Mouse (Mus musculus) lung, postnatal 0 days (tissue): ENCODE measurements around the gene Adk. TPM values are rescaled to one million over a fixed set of nuclear protein-coding genes. Genes with fewer than 3 reads are reported as not detected.
A peak's percentile ranks its signal among the peaks of the same experiment; 100 is the strongest.

Source experiments
- ATAC-seq: fragments of 200-750 bp; cut with Nextera tagmentation; 2 replicates; pipeline ENCODE4 v1.8.0; 2017; ENCODE audit warnings: moderate library complexity
- DNase-seq: peaks from one replicate; pipeline ENCODE4 v3.0.0-alpha.2; 2016; ENCODE audit warnings: low spot score
- H3K27ac ChIP-seq: fragments of 300-500 bp; sonication (generic); 2 replicates; pipeline ENCODE4 v1.5.1; 2014; ENCODE audit warnings: antibody characterized with exemption, mild to moderate bottlenecking, low read length, mixed read lengths
- H3K27me3 ChIP-seq: fragments of 300-500 bp; sonication (generic); replicated peaks from 2 replicates; pipeline ENCODE4 v1.6.1; 2014; ENCODE audit warnings: low read length, mixed read lengths; ENCODE audit not compliant: insufficient read depth
- H3K36me3 ChIP-seq: fragments of 300-500 bp; sonication (generic); 2 replicates; pipeline ENCODE4 v1.6.1; 2014; ENCODE audit warnings: low read length, mixed read lengths; ENCODE audit not compliant: insufficient read depth
- H3K4me1 ChIP-seq: fragments of 300-500 bp; sonication (generic); 2 replicates; pipeline ENCODE4 v1.6.1; 2014; ENCODE audit warnings: antibody characterized with exemption, low read depth, low read length, mixed read lengths; ENCODE audit not compliant: insufficient read depth
- H3K4me2 ChIP-seq: fragments of 300-500 bp; sonication (generic); replicated peaks from 2 replicates; pipeline ENCODE4 v1.6.1; 2014; ENCODE audit warnings: low read depth, mild to moderate bottlenecking, low read length, moderate library complexity, mixed read lengths
- H3K4me3 ChIP-seq: fragments of 300-500 bp; sonication (generic); 2 replicates; pipeline ENCODE4 v1.5.1; 2014; ENCODE audit warnings: low read depth, low read length
- H3K9ac ChIP-seq: fragments of 300-500 bp; sonication (generic); replicated peaks from 2 replicates; pipeline ENCODE4 v1.6.1; 2014; ENCODE audit warnings: low read depth, mild to moderate bottlenecking
- H3K9me3 ChIP-seq: fragments of 300-500 bp; sonication (generic); 2 replicates; pipeline ENCODE4 v1.6.1; 2016; ENCODE audit warnings: low read length, mixed read lengths
- CTCF ChIP-seq: IDR thresholded peaks from 2 replicates; pipeline ENCODE4 v1.5.1; 2016; ENCODE audit warnings: antibody characterized with exemption, mild to moderate bottlenecking
- EP300 ChIP-seq: IDR thresholded peaks from 2 replicates; pipeline ENCODE4 v1.6.1; 2016; ENCODE audit warnings: antibody characterized with exemption, mild to moderate bottlenecking, control low read depth
- WGBS: fragments of 180-500 bp; shearing (Covaris S2); extraction: QIAGEN DNeasy Blood & Tissue Kit; methylation state at CpG from one replicate; pipeline ENCODE4 v1.1.7; 2014; 5-methylcytosine and 5-hydroxymethylcytosine counted together
- polyA plus RNA-seq: library from polyadenylated mRNA; unstranded; fragments of >200 nt; fragmentation: Nextera tagmentation; extraction: Ambion mirVana; gene quantifications from 2 replicates; pipeline ENCODE4 v1.2.1, GENCODE M21; 2015

The Adk gene
- polyA plus RNA-seq, 1 experiment from 2014 or later = 238 TPM

- 0 out of 2 replicates have a peak, but pooled peaks have one; percentile 26 for ATAC-seq
- 39% methylated on average over 4 of the region's 4 CpGs for WGBS
- no peaks in the 10 kb centered on the region for H3K9me3 ChIP-seq
- no peak overlapping the region for H3K27ac ChIP-seq
- no peak overlapping the region for H3K4me3 ChIP-seq
- peak; percentile 34 for DNase-seq
- H3K27me3 ChIP-seq = no peaks in the 10 kb centered on the region
- H3K9ac ChIP-seq = no peak overlapping the region
- no peak overlapping the region for H3K4me2 ChIP-seq
- no peaks in the 10 kb centered on the region for H3K36me3 ChIP-seq
- TF ChIP-seq EP300 = no peak
- no peak for TF ChIP-seq CTCF
- peaks cover 9% of the 10 kb centered on the region; the same call in 1 of the 2 replicates for H3K4me1 ChIP-seq
Measured at GRCm38 (mm10) chr14:21308349-21308936, 256.1 kb downstream of the Adk start.

GRCm38 (mm10) chr14:21310530-21310929 lies 258.2 kb downstream of the Adk start:
- H3K27me3 ChIP-seq = no peaks in the 10 kb centered on the region
- ATAC-seq = no peak
- no peaks in the 10 kb centered on the region for H3K9me3 ChIP-seq
- no peaks in the 10 kb centered on the region for H3K36me3 ChIP-seq
- no peak overlapping the region for H3K4me2 ChIP-seq
- peaks cover 9% of the 10 kb centered on the region; the same call in 1 of the 2 replicates for H3K4me1 ChIP-seq
- H3K9ac ChIP-seq = no peak overlapping the region
- WGBS = 83% methylated on average over 5 of the region's 5 CpGs
- no peak overlapping the region for H3K27ac ChIP-seq
- H3K4me3 ChIP-seq = no peak overlapping the region
- no peak for TF ChIP-seq EP300
- DNase-seq = no peak

GRCm38 (mm10) chr14:21313561-21314342 lies 261.4 kb downstream of the Adk start:
- 77% methylated on average over 11 of the region's 11 CpGs for WGBS
- TF ChIP-seq EP300 (no peak), CTCF (no peak)
- no peaks in the 10 kb centered on the region for H3K4me1 ChIP-seq
- ATAC-seq (no peak), DNase-seq (no peak)
- no peak overlapping the region for H3K9ac ChIP-seq
- no peaks in the 10 kb centered on the region for H3K36me3 ChIP-seq
- no peaks in the 10 kb centered on the region for H3K9me3 ChIP-seq
- H3K27me3 ChIP-seq = no peaks in the 10 kb centered on the region
- H3K4me2 ChIP-seq = no peak overlapping the region
- H3K27ac ChIP-seq = no peak overlapping the region
- H3K4me3 ChIP-seq = no peak overlapping the region

GRCm38 (mm10) chr14:21314466-21314865 lies 262.1 kb downstream of the Adk start:
- Histone ChIP-seq H3K4me3 (no peak overlapping the region), H3K36me3 (no peaks in the 10 kb centered on the region), H3K9me3 (no peaks in the 10 kb centered on the region), H3K4me1 (no peaks in the 10 kb centered on the region), H3K27me3 (no peaks in the 10 kb centered on the region), H3K27ac (no peak overlapping the region), H3K9ac (no peak overlapping the region), H3K4me2 (no peak overlapping the region)
- TF ChIP-seq EP300 (no peak), CTCF (no peak)
- DNase-seq = peak; percentile 39
- WGBS = 77% methylated on average over 3 of the region's 3 CpGs
- ATAC-seq = no peak

GRCm38 (mm10) chr14:21334826-21335225 lies 282.5 kb downstream of the Adk start:
- H3K36me3 ChIP-seq = no peaks in the 10 kb centered on the region
- H3K27me3 ChIP-seq = no peaks in the 10 kb centered on the region
- ATAC-seq = no peak
- no peaks in the 10 kb centered on the region for H3K9me3 ChIP-seq
- TF ChIP-seq CTCF = no peak
- no peak for TF ChIP-seq EP300
- no peak overlapping the region for H3K9ac ChIP-seq
- no peak overlapping the region for H3K4me3 ChIP-seq
- H3K4me1 ChIP-seq = no peaks in the 10 kb centered on the region
- no peak overlapping the region for H3K4me2 ChIP-seq
- no peak overlapping the region for H3K27ac ChIP-seq
- DNase-seq = no peak
- WGBS = 84% methylated on average over 1 of the region's 1 CpGs

GRCm38 (mm10) chr14:21335691-21336314 lies 283.4 kb downstream of the Adk start:
- 73% methylated on average over 11 of the region's 11 CpGs for WGBS
- H3K36me3 ChIP-seq = no peaks in the 10 kb centered on the region
- no peak overlapping the region for H3K9ac ChIP-seq
- DNase-seq (no peak), ATAC-seq (no peak)
- no peaks in the 10 kb centered on the region for H3K27me3 ChIP-seq
- H3K27ac ChIP-seq = no peak overlapping the region
- no peak overlapping the region for H3K4me3 ChIP-seq
- no peaks in the 10 kb centered on the region for H3K9me3 ChIP-seq
- TF ChIP-seq EP300 = no peak
- no peak for TF ChIP-seq CTCF
- H3K4me1 ChIP-seq = no peaks in the 10 kb centered on the region
- H3K4me2 ChIP-seq = no peak overlapping the region
